Mouse (Mus musculus) liver, embryonic 15.5 days (tissue): ENCODE measurements at regions not wholly inside any gene's neighbourhood (a gene's known extent, or its start where the extent isn't known, plus 50 kb on each side); places are given as distances from the start of the nearest gene placed in this dataset.

Experiments
- ATAC-seq: fragments of 200-750 bp; cut with Nextera tagmentation; 2 replicates; pipeline ENCODE4 v1.8.0; 2017; ENCODE audit warnings: moderate number of reproducible peaks, mild to moderate bottlenecking, moderate library complexity; ENCODE audit not compliant: insufficient read depth
- H3K27ac ChIP-seq: fragments of 300-500 bp; sonication (generic); replicated peaks from 2 replicates; pipeline ENCODE4 v1.5.1; 2015; ENCODE audit warnings: mild to moderate bottlenecking, inconsistent platforms
- H3K27me3 ChIP-seq: fragments of 300-500 bp; sonication (generic); 2 replicates; pipeline ENCODE4 v1.6.1; 2015; ENCODE audit warnings: mild to moderate bottlenecking, inconsistent platforms
- H3K36me3 ChIP-seq: fragments of 300-500 bp; sonication (generic); replicated peaks from 2 replicates; pipeline ENCODE4 v1.6.1; 2015; ENCODE audit warnings: moderate library complexity, mild to moderate bottlenecking, inconsistent platforms
- H3K4me1 ChIP-seq: fragments of 300-500 bp; sonication (generic); replicated peaks from 2 replicates; pipeline ENCODE4 v1.6.1; 2015; ENCODE audit warnings: inconsistent platforms
- H3K4me2 ChIP-seq: fragments of 300-500 bp; sonication (generic); 2 replicates; pipeline ENCODE4 v1.6.1; 2015; ENCODE audit warnings: moderate library complexity, mild to moderate bottlenecking, inconsistent platforms
- H3K4me3 ChIP-seq: fragments of 300-500 bp; sonication (generic); replicated peaks from 2 replicates; pipeline ENCODE4 v1.5.1; 2015; ENCODE audit warnings: mild to moderate bottlenecking, inconsistent platforms
- H3K9ac ChIP-seq: fragments of 300-500 bp; sonication (generic); 2 replicates; pipeline ENCODE4 v1.6.1; 2015; ENCODE audit warnings: moderate library complexity, mild to moderate bottlenecking, inconsistent platforms
- H3K9me3 ChIP-seq: fragments of 300-500 bp; sonication (generic); replicated peaks from 2 replicates; pipeline ENCODE4 v1.6.1; 2016; ENCODE audit warnings: inconsistent platforms
- WGBS: fragments of 180-500 bp; shearing (Covaris S2); methylation state at CpG from one replicate; pipeline ENCODE4 v1.1.7; 2015; ENCODE audit warnings: mixed read lengths; ENCODE audit not compliant: insufficient replicate concordance; 5-methylcytosine and 5-hydroxymethylcytosine counted together

DNA sequence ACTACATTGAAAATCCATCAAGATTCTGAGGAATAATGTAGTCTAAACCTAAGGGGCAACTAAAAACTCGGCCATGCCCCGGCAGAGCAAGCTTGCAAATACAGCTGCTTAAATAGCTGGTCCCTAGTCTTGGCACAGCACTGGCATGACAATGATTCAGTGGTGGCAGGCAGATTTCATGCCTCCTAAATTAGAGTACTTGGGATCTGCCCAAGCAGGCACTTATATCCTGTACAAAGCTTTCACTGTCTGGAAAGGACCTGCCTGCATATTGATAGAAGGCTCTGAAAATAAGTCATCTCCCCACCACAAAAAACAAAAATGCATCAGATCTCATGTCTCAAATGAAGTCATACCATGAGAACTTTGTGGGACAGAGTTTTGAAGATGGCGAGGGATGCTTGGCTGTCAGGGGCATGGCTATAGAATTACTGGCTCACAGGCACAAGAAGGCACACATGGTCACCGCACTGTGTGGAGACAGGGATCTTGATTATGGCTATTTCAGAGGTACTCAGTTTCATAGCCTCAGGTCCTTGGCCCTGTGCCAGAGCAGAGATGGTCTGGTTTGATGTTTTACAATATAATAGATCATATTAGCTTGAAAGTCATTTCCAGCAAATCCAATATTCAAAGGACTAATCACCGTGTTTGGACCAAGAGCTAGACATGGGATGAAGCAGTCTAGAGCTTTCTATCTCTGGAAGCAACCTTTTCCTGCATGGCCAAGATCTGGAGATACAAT, 217.7 kb downstream of the Gm45692 start:
- Histone ChIP-seq H3K27me3 (no peaks in the 10 kb centered on the region), H3K4me3 (no peak overlapping the region), H3K4me2 (no peak overlapping the region), H3K36me3 (no peaks in the 10 kb centered on the region), H3K9ac (no peak overlapping the region), H3K4me1 (no peaks in the 10 kb centered on the region), H3K27ac (no peak overlapping the region), H3K9me3 (no peaks in the 10 kb centered on the region)
- no peak for ATAC-seq
- WGBS: 60% methylated on average over 5 of the region's 5 CpGs

DNA sequence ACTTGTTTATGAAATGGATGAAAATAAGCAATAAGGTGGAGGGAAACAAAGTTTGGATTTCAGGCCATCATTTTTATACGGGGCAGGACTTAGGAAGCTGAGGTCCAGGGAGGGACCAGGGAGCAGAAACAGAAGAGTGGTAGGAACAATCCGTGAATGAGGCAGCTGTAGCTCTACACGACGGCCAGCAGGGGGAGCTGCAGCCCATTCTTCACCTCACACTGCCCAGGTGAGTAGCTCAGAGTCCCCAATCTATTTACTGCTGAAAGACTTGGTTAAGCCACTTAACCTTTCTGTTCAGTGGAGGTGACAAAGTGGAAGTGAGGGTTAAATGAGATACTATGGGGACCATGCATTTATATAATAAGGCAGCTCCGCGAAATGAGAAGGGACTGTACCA, 225.7 kb downstream of the Gm45692 start:
- no peaks in the 10 kb centered on the region for H3K36me3 ChIP-seq
- H3K9me3 ChIP-seq: no peaks in the 10 kb centered on the region
- H3K27me3 ChIP-seq: no peaks in the 10 kb centered on the region
- ATAC-seq: no peak
- no peaks in the 10 kb centered on the region for H3K4me1 ChIP-seq
- H3K4me3 ChIP-seq: no peak overlapping the region
- H3K27ac ChIP-seq: no peak overlapping the region
- H3K4me2 ChIP-seq: no peak overlapping the region
- WGBS: 28% methylated on average over 6 of the region's 6 CpGs
- H3K9ac ChIP-seq: no peak overlapping the region

DNA sequence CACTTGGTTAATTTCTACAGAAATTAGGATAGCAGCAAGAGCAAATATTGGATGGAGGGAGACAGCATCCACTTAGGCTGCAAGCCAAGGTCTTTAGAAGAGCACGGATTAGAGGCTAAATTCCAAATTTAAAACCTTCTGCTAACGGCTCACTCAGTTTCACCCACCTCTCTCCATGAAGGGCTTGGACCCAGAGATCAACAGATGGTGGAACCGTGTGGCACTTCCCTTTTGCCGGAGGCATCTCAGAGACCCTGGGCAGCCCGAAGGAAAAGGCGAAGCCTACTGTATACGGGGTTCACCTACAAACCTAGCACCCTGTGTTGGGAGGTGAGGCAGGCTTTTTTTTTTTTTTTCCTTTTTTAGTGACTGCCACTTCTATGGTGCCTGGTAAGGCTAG, 229.9 kb downstream of the Gm45692 start:
- Histone ChIP-seq H3K27me3 (no peaks in the 10 kb centered on the region), H3K4me3 (no peak overlapping the region), H3K4me2 (no peak overlapping the region), H3K36me3 (no peaks in the 10 kb centered on the region), H3K27ac (no peak overlapping the region), H3K9me3 (no peaks in the 10 kb centered on the region), H3K4me1 (no peaks in the 10 kb centered on the region), H3K9ac (no peak overlapping the region)
- WGBS: 63% methylated on average over 7 of the region's 7 CpGs
- ATAC-seq: no peak

DNA sequence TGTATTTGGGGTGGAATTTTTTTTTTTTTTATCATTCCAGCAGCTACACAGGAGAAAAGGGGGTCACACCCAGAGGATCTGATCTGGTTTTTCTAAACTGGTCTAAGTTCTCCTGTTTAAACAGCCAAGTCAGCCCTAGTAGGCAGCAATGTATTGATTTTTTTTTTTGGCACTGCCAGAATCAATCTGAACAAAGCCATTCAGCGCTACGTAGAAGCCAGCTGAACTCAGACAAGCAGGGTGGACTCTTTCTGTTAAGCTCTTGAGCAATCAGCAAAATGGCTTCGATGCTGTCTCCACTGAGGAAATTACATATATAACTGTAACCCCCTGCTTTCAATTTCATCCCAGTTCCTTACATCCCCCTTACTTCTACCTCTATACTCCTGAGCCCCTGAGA, 230.5 kb downstream of the Gm45692 start:
- Histone ChIP-seq H3K27me3 (no peaks in the 10 kb centered on the region), H3K9ac (no peak overlapping the region), H3K4me3 (no peak overlapping the region), H3K4me2 (no peak overlapping the region), H3K9me3 (no peaks in the 10 kb centered on the region), H3K4me1 (no peaks in the 10 kb centered on the region), H3K36me3 (no peaks in the 10 kb centered on the region), H3K27ac (no peak overlapping the region)
- no peak for ATAC-seq
- 54% methylated on average over 3 of the region's 3 CpGs for WGBS

DNA sequence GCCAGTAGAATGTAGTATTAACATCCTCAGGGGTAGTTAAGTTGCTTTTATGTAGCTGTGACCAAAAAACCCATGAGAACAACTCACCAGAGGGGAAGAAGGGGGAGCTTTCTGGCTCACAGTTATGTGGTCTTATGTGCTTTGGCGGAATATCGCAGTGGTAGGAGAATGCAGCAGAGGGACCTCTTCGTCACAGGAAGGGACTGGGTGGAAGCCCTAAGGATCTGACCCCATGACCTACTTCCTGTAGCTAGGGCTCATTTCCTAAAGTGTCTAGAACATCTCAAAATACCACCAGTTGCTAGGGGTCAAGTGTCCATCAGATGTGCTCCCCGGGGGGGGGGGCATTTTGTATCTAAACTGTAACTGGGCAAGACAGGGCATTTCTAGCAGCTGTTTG, 231.3 kb downstream of the Gm45692 start:
- no peaks in the 10 kb centered on the region for H3K27me3 ChIP-seq
- no peak for ATAC-seq
- no peak overlapping the region for H3K27ac ChIP-seq
- no peak overlapping the region for H3K4me3 ChIP-seq
- no peak overlapping the region for H3K4me2 ChIP-seq
- no peaks in the 10 kb centered on the region for H3K9me3 ChIP-seq
- H3K4me1 ChIP-seq: no peaks in the 10 kb centered on the region
- no peaks in the 10 kb centered on the region for H3K36me3 ChIP-seq
- H3K9ac ChIP-seq: no peak overlapping the region
- 43% methylated on average over 4 of the region's 4 CpGs for whole genome bisulfite sequencing

DNA sequence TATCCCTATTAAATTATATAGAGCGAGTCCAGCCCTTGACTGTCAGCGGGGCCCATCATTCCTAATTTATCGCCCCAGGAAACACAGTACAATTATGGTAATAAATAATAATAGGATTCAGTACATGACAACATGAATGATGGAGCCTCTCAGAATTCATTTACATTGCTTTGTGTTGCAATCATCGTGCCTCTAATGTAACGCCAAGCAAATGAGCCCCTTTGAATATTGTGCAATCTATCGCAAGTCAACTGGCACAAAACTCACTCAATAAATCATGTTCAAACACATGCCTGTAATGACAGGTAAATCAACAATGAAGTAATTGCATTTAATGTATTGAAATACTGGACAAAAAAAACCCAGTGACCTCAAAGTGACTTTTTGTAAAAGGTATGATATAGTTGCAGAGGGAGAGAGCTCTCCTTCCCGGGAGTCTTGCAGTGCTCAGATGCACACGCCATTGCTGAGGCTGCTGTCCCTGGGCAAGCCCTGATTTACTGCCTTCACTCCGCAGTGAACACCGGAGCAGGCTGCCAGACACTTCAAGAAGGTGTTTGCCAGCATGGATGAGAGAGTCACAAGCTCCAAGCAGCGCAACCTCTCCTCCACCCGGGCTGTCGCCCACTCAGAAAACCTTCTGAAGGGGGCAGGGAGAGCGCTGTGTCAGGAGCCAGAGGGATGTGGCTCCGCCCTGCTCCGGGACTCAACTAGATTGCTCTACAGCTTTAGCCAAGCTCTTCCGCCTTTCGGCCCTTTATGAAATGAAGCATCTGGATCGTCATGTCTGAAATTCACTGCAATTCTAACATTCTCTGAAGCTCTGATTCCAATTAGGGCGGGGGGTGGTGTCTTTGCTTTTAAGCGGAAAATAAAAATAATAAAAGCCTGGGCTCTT, 232.6 kb downstream of the Gm45692 start:
- Histone ChIP-seq H3K27me3 (no peaks in the 10 kb centered on the region), H3K27ac (no peak overlapping the region), H3K9me3 (no peaks in the 10 kb centered on the region), H3K4me2 (no peak overlapping the region), H3K4me3 (no peak overlapping the region), H3K9ac (no peak overlapping the region), H3K4me1 (no peaks in the 10 kb centered on the region), H3K36me3 (no peaks in the 10 kb centered on the region)
- 53% methylated on average over 21 of the region's 21 CpGs for WGBS
- no peak for ATAC-seq

DNA sequence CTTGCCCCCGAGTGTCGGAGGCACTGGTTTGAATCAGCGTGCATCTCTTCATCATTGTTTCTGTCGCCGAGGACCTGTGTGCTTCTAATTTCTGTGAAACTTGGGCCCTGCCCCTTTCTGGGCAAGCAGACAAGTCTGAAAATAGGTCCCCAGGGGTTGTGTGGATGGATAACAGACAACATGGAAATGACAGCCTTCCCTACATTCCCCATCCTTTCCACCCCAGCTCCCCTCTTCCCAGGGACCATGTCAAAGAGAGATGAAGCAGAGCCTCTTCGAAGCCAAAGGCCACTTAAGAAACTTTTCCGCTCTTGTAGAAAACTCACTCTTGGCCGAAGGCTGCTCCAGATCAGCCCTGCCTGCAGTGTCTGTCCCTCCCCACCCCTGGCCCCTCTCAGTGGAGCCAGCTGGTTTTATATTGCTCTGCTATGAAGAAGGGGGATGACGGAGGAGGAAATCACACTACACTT, 233.2 kb downstream of the Gm45692 start:
- Histone ChIP-seq H3K27ac (no peak overlapping the region), H3K36me3 (no peaks in the 10 kb centered on the region), H3K9me3 (no peaks in the 10 kb centered on the region), H3K4me3 (no peak overlapping the region), H3K4me1 (no peaks in the 10 kb centered on the region), H3K9ac (no peak overlapping the region), H3K27me3 (no peaks in the 10 kb centered on the region), H3K4me2 (no peak overlapping the region)
- ATAC-seq: 0 out of 2 replicates have a peak, but pooled peaks have one; percentile 22
- WGBS: 62% methylated on average over 9 of the region's 9 CpGs

DNA sequence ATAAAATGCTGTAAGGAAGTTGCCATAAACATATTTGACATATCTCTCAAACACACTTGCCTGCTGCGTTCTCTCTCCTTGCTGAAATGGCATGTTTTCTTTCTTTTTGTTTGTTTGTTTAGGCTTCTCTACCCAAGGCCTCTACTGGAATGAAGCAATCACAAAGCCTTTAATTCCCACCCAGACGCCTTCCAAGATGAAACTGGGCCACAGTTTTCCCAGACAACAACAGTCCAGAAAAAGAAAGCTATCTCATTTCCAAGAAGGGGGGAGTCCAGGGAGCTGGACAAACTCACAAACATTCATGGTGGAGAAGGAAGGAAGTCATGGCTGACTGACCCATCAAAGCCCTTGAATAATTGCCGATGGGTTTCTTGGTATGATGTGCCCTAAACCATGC, 234.1 kb downstream of the Gm45692 start:
- Histone ChIP-seq H3K27ac (no peak overlapping the region), H3K4me3 (no peak overlapping the region), H3K27me3 (no peaks in the 10 kb centered on the region), H3K9me3 (no peaks in the 10 kb centered on the region), H3K4me2 (no peak overlapping the region), H3K4me1 (no peaks in the 10 kb centered on the region), H3K9ac (no peak overlapping the region), H3K36me3 (no peaks in the 10 kb centered on the region)
- ATAC-seq: no peak
- 59% methylated on average over 3 of the region's 3 CpGs for WGBS

DNA sequence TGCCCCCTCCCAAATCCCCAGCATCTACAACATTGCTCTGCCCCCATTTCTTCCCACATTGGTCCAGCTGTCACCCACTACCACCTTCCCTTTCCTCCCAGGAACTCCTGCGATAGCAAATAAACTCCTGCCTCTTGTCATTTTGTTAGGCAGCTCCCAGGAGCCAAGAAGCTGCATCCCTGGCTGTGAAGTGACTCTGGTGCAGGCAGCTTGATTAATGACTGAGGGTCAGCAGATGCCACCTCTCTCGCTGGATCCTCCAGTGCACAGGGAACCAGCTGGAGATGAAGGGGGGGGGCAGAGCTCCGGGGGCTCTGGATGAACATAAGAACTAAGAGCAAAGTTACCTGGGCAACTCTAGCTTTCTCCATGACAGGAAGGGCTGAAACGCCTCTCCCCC, 235.2 kb downstream of the Gm45692 start:
- ATAC-seq: no peak
- Histone ChIP-seq H3K36me3 (no peaks in the 10 kb centered on the region), H3K4me3 (no peak overlapping the region), H3K9ac (no peak overlapping the region), H3K4me2 (no peak overlapping the region), H3K27me3 (no peaks in the 10 kb centered on the region), H3K27ac (no peak overlapping the region), H3K4me1 (no peaks in the 10 kb centered on the region), H3K9me3 (no peaks in the 10 kb centered on the region)
- 52% methylated on average over 4 of the region's 4 CpGs for WGBS

DNA sequence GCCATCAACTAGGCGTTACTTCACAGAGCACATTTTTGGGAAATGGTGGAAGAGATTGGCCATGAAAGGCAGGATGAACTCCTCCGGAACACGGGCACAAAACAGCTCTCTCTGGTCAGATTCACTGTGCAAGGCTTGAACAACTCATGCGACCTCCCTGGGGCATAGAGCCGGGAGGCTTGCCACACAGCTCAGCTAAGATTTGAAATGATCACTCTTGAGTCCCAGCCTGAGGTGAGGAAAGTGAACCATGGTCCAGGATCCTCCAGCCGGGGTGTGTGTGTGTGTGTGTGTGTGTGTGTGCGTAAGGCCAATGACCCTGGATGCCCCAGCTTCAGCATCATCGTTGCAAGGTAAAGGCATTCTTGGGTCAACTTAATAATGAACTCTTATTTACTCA, 237.5 kb downstream of the Gm45692 start:
- no peak overlapping the region for H3K4me2 ChIP-seq
- no peak for ATAC-seq
- no peaks in the 10 kb centered on the region for H3K9me3 ChIP-seq
- no peak overlapping the region for H3K27ac ChIP-seq
- H3K27me3 ChIP-seq: no peaks in the 10 kb centered on the region
- no peak overlapping the region for H3K4me3 ChIP-seq
- no peaks in the 10 kb centered on the region for H3K36me3 ChIP-seq
- 59% methylated on average over 8 of the region's 8 CpGs for WGBS
- H3K9ac ChIP-seq: no peak overlapping the region
- H3K4me1 ChIP-seq: no peaks in the 10 kb centered on the region

DNA sequence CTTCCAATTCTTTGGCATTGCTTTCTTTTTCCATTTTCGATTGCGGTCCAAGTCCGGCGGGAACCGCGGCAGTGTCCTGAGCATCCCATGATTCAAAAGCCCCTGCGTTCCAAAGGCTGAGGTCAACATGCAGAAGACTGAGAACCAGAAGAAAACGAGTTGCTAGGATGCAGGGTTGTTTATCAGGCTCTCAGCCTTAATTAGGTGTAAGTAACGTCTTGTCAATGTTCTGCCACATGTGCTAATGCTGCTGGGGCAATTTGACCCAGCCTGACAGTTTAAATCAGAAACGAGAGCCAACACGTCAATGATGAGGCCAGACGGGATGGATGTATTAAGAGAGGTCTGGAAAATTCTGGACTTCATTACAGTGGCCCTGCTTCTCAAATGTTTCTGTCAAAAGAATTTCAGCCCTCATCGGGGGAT, 239.4 kb downstream of the Gm45692 start:
- ATAC-seq: no peak
- Histone ChIP-seq H3K36me3 (no peaks in the 10 kb centered on the region), H3K27me3 (no peaks in the 10 kb centered on the region), H3K4me2 (no peak overlapping the region), H3K27ac (no peak overlapping the region), H3K4me3 (no peak overlapping the region), H3K4me1 (no peaks in the 10 kb centered on the region), H3K9ac (no peak overlapping the region), H3K9me3 (no peaks in the 10 kb centered on the region)
- 70% methylated on average over 13 of the region's 13 CpGs for WGBS
